Mouse (Mus musculus): Measurements from ENCODE around the gene Ptgfrn. TPM values are rescaled to one million over a fixed set of nuclear protein-coding genes. Genes with fewer than 3 reads are reported as not detected.

Ptgfrn gene
- total RNA-seq, 4 experiments from 2014 or later = 10.8 to 14.7 (median 12.3) TPM

DNA sequence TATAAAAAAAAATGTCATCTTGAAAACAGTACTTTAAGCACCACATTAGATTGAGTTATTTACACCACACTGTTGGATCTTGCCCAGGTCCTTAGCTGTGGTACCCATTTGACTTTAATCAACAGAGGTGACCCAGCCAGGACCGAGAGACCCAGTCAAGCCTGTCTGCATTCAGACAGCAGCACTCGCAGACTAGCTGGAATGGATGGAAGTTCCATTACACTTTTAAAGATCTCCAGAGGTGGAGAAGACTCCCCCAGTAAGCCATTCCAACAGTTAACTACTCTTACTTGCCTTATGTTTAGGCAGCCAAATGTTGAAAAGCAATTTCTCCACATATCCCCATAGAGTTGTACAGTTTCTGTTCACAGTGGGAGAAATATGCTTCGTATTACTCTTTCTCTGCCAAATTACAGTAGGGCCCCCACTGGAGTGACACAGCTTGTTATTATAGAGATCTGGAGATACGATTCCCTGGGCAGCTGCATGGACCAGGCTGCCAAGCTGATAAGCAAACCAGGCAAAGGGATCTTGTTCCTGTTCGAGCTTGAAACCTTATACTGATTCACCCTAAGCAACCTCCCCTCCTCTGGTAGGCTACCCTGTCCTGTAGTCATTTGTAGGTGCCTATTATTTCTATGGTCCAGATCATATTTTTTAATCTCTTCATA, 102.8 kb downstream of the Ptgfrn start:
- DNase-seq (ENCODE audit: low spot score in 2 of 2) = no peak

GRCm38 (mm10) chr3:101005392-101005791, 104.7 kb downstream of the Ptgfrn start:
- DNase-seq (ENCODE audit: low spot score in 2 of 2) = no peak

DNA sequence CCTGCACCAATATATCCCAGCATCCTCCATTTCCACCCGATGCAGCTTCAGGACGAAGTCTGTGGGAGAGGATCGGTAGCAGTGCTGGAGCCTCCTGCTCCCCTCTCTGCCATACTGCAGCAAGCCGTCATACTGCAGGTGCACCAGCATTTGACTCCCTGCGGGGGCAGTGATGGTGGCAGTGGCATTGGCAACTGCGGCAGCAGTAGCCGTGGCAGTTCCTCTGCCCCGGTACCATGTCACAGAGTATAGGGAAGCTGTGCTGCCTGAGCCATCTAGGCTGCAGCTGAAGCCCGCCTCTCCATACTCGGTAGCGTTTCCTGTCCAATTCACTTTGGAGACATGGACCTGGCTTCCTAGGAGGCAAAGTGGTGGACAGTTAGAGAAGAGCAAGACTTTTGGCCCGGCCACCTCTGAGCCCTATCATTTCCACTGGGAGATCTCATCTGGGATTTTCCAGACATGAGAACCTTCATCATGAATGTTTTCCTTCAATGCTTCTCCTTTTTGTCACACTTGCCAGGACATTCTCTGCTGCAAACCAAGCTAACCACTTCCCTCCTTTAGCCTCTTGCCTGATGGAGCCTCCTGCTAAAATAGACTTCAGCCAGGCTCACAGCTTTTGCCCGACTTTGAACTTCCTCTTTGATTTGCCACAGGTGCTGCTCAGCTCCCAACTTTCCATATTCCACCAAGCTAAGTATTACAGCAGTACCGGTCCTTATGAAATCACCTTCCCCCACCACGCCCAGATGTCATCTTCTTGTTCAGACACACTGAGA, 106.3 kb downstream of the Ptgfrn start:
- no peak for DNase-seq (ENCODE audit: low spot score in 2 of 2)

GRCm38 (mm10) chr3:100999732-101000131, 110.3 kb downstream of the Ptgfrn start:
- no peak for DNase-seq (ENCODE audit: low spot score in 2 of 2)

- DNase-seq (ENCODE audit: low spot score in 2 of 2) = peak; percentile 28 to 69
These were observed 111.2 kb downstream of the Ptgfrn start for GRCm38 (mm10) chr3:100998904-100999340.

DNA sequence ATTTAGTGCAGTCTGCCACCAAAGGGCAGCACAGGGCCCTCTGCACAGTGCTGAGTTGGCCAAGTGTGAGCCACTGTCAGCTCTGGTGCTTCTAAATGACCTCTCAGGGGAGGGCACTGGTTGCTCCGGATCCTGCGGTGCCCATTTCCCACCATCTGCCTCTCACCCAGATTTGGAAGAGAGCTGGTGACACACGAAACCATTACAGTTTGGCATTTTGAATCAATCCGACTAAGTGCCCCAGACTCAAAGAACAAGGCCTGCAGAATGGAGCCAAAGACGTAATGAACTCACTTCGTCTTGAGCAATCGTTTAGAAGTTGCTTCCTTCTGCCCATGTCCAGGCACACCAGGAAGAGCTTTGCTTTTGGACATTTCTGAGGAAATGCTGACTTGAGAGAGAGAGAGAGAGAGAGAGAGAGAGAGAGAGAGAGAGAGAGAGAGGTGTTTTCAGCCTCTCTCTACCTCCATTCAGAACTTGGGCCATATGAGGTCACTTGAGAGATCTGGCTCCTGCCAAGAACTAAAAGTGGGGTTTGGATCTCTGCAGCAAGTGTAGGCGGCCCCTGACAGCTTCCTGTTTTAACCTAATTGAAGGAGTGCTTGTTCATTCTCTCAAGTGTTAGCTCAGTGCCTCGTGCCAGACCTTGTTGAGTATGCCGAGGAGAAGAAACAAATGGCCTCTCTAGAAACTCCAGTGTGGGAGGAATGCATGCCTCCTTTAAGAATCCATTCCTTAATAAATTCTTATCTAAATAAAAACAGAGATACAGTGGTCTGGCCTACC, 112.1 kb downstream of the Ptgfrn start:
- peak in 1 of 2 experiments; percentile 16 for DNase-seq (ENCODE audit: low spot score in 2 of 2)

- no peak for DNase-seq (ENCODE audit: low spot score in 2 of 2)
These were observed 115.8 kb downstream of the Ptgfrn start for GRCm38 (mm10) chr3:100994252-100994651.

DNA sequence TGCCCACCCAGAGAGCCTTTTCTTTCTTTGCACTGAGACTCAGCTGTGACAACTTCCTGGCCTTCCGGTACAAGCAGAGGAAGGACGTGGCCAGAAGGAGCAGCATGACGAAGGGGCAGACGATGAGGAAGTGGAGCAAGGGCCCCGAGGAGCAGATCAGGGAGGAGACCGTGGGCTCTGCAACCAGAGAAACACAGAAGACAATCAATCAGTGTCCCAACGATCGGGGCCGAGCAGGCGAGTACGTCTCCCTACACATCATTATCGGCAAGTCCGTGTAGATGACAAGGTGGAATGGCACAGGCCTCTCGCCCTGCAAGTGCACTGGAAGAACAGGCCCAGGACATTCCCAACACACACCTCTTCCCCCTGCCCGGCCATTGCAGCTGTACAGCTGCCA, 116.4 kb downstream of the Ptgfrn start:
- no peak for DNase-seq (ENCODE audit: low spot score in 2 of 2)

DNA sequence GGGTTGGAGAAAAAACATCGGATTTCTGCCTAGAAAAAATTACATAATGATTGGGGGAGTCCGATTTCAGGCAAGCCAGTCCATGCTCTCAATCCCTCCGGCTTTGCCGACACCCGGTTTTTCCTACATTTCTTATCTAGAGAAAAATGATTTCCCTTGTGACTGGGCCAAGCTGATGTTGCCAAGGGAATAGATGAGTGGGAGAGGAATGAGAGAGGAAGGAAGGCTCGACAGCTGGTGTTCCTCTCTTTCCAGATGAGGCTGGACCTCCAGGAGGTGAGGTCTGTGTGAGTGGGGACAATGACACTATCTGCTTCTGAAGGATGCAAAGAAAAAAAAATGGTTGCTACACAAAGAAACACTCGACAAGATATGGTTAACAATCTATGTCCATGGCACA, 116.9 kb downstream of the Ptgfrn start:
- no peak for DNase-seq (ENCODE audit: low spot score in 2 of 2)

Other genes starting within 250 kb of the Ptgfrn start
- 10 to 100 TPM in 1 of 4 experiments, 1 to 10 TPM in 3; 8.8 to 10.3 (median 9.6) TPM for gene Trim45, start 188.1 kb downstream of the Ptgfrn start, total RNA-seq (2022)
- gene Ttf2, start 140.6 kb downstream of the Ptgfrn start, total RNA-seq (2022) = 1 to 10 TPM; 1.2 to 1.9 (median 1.7) TPM
- gene Cd101, start 80.7 kb downstream of the Ptgfrn start, total RNA-seq (2022) = 1 to 10 TPM in 1 of 4 experiments, under 1 TPM in 3; 0.14 to 1.1 (median 0.64) TPM
- gene Cd2, start 177.7 kb upstream of the Ptgfrn start, total RNA-seq (2022) = not detected